Mouse (Mus musculus) stomach, postnatal 0 days (tissue): ENCODE measurements around the gene Insyn1. TPM values are rescaled to one million over a fixed set of nuclear protein-coding genes. Genes with fewer than 3 reads are reported as not detected.

Source experiments
- ATAC-seq: fragments of 200-750 bp; cut with Nextera tagmentation; 2 replicates; pipeline ENCODE4 v1.8.0; 2017; ENCODE audit not compliant: low FRiP score, low TSS enrichment
- DNase-seq: peaks from one replicate; pipeline ENCODE4 v3.0.0-alpha.2; 2016; ENCODE audit warnings: low spot score
- H3K27ac ChIP-seq: fragments of 300-500 bp; sonication (generic); replicated peaks from 2 replicates; pipeline ENCODE4 v1.5.1; 2014; ENCODE audit warnings: mild to moderate bottlenecking, control low read depth
- H3K27me3 ChIP-seq: fragments of 300-500 bp; sonication (generic); 2 replicates; pipeline ENCODE4 v1.6.1; 2014; ENCODE audit warnings: low read length; ENCODE audit not compliant: control insufficient read depth, insufficient read depth
- H3K36me3 ChIP-seq: fragments of 300-500 bp; sonication (generic); 2 replicates; pipeline ENCODE4 v1.6.1; 2014; ENCODE audit warnings: low read length, mixed read lengths; ENCODE audit not compliant: control insufficient read depth, insufficient read depth
- H3K4me1 ChIP-seq: fragments of 300-500 bp; sonication (generic); replicated peaks from 2 replicates; pipeline ENCODE4 v1.6.1; 2014; ENCODE audit warnings: antibody characterized with exemption; ENCODE audit not compliant: control insufficient read depth, insufficient read depth
- H3K4me2 ChIP-seq: fragments of 300-500 bp; sonication (generic); replicated peaks from 2 replicates; pipeline ENCODE4 v1.6.1; 2014; ENCODE audit warnings: low read depth, mild to moderate bottlenecking, control low read depth, moderate library complexity
- H3K4me3 ChIP-seq: fragments of 300-500 bp; sonication (generic); 2 replicates; pipeline ENCODE4 v1.5.1; 2014; ENCODE audit warnings: low read depth, low read length, control low read depth
- H3K9ac ChIP-seq: fragments of 300-500 bp; sonication (generic); 2 replicates; pipeline ENCODE4 v1.6.1; 2014; ENCODE audit warnings: mild to moderate bottlenecking, low read length, control low read depth, mixed read lengths
- H3K9me3 ChIP-seq: fragments of 300-500 bp; sonication (generic); 2 replicates; pipeline ENCODE4 v1.6.1; 2016; ENCODE audit warnings: low read length; ENCODE audit not compliant: control insufficient read depth
- CTCF ChIP-seq: IDR thresholded peaks from 2 replicates; pipeline ENCODE4 v1.5.1; 2016; ENCODE audit warnings: antibody characterized with exemption, low read depth, mild to moderate bottlenecking, moderate library complexity
- EP300 ChIP-seq: optimal IDR thresholded peaks from 2 replicates; pipeline ENCODE3; 2016; ENCODE audit warnings: antibody characterized with exemption
- WGBS: fragments of 180-500 bp; shearing (Covaris S2); extraction: QIAGEN DNeasy Blood & Tissue Kit; methylation state at CpG from one replicate; pipeline ENCODE4 v1.1.7; 2014; 5-methylcytosine and 5-hydroxymethylcytosine counted together
- polyA plus RNA-seq: library from polyadenylated mRNA; unstranded; fragments of >200 nt; fragmentation: Nextera tagmentation; extraction: Ambion mirVana; gene quantifications from 2 replicates; pipeline ENCODE4 v1.2.1, GENCODE M21; 2015

The Insyn1 gene
- polyA plus RNA-seq, result 0.58 and 0.94 TPM in 2 replicates

DNA sequence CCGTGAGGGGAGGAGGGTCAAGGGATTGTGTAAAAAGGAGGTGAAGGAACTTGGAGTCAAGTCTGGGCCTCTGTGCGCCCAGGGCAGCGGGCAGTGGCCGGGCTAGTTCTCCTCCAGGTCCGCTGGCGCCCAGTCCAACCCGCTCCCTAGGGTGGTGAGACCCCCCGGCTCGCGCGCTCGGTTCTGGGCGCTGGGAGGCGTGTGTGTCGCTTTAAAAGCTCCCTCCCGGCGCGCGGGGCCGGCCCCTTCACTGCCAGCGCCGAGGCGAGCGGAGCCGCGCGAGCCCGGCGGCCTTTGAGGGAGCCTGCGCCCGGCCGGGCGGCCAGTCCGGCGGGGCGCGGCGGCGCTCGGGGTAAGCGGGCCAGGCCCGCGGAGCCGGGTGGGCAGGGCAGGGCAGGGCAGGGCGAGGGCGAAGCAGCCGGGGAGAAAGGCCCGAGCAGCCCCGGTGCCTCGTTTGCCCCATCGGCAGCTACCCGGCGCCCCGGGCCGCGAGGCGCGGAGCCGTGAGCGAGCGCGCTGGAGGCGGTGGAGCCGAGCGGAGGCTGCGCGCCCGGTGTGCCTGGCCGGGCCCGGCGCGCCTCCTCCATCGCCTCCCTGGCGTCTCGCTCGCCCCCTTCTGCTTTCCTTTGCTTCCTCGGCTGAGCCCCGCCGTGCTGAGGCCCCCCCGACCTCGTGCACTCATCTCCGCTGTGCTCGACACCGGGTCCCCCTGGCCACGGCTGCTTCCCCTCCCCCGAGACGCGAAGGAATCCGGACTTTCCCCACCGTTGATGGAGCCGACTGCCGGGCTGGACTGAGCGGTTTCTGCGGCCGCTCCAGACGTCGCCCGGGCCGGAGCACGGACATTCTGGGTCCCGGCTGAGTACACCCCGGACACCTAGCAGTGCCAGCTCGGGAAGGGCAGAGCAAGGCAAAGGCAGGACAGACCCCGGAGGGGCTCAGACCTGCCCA, at the start of gene Insyn1:
Gene Insyn1 (plus strand): TSS at position 753 of the 951 bp plus-strand sequence.
- TF ChIP-seq EP300 (no peak), CTCF (peak; percentile 22; the same call in 1 of the 2 replicates)
- H3K4me2 ChIP-seq, result peak within 1 kb of the TSS; percentile 95
- H3K4me3 ChIP-seq, result peak within 1 kb of the TSS; percentile 62
- H3K9me3 ChIP-seq, result no peaks in the 10 kb centered on the region
- peak within 1 kb of the TSS; percentile 67 for H3K27ac ChIP-seq
- ATAC-seq (peak; percentile 69), DNase-seq (peak; percentile 57)
- WGBS, result under 1% methylated on average over 91 of the region's 104 CpGs
- no peaks in the 10 kb centered on the region for H3K36me3 ChIP-seq
- H3K9ac ChIP-seq, result peak within 1 kb of the TSS; percentile 71
- H3K27me3 ChIP-seq, result peaks cover 5% of the 10 kb centered on the region; the same call in 1 of the 2 replicates
- H3K4me1 ChIP-seq, result no peaks in the 10 kb centered on the region

DNA sequence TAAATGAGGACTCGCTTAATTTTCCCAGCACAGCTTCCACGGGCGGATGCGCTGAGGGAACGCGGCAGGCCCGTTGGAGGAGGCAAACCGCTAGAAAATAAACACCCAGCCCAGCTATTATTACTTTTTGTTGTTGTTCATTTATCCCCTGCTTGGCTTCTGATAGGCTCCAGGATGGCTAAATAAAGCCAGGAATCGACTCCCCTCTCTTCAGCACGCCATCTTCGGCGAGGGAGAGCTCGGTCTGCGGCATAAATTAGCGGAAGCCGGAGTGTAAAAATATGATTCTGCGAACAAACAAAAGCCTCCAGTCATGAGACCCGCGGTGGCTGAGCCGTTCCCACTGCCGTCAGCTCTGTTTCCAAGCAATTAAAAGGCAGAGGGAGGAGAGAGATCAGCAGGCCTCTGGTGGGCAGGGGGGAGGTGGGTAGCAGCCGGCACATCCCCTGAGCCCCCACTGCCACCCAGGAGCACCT, 49.4 kb upstream of the Insyn1 start:
- Histone ChIP-seq H3K27me3 (no peaks in the 10 kb centered on the region), H3K27ac (no peak overlapping the region), H3K36me3 (no peaks in the 10 kb centered on the region), H3K4me2 (no peak overlapping the region), H3K4me1 (peaks cover 7% of the 10 kb centered on the region; the same call in 1 of the 2 replicates), H3K9ac (no peak overlapping the region), H3K9me3 (no peaks in the 10 kb centered on the region), H3K4me3 (no peak overlapping the region)
- no peak for ATAC-seq
- DNase-seq, result no peak
- TF ChIP-seq EP300 (no peak), CTCF (no peak)
- WGBS, result 83% methylated on average over 22 of the region's 22 CpGs

DNA sequence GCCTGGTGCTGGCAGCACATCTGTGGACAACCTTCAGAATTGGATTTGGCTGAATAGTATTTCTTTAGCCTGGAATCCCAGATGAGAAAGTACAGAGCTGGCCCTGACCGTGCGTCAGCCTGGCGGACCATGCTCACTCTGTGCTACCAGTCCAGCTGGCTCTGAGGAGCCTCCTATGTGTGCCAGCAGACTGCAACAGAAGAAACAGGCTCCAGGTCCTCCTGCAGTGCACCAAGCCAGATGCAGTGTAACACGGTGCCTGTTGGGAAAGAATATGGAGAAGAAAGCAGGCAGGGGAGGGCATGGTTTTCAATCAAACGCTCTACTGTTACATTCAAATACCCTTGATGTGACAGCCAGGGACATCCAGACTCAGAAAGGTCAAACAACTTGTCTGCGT, 48.3 kb upstream of the Insyn1 start:
- H3K36me3 ChIP-seq, result no peaks in the 10 kb centered on the region
- ATAC-seq, result peak; percentile 46; the same call in 1 of the 2 replicates
- H3K27ac ChIP-seq, result no peak overlapping the region

DNA sequence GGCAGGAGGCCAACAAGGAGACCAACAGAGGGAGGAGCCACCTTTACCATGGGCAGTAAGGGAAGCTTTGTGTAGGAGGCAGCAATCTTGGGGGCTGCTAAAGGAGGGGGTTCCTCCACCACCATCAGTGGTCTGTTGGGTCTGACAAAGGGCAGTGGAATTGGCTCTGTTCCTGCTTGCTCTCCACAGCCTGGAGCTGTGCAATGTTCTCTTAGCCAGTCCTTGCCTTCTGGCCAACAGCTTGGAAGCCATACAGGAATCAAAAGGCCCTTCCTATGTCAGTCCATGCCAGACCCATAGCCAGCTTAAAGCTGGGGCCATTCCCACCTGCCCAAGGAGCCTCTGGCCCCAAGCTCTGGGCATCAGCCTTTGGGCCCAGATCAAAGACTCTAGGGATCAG, 47.8 kb upstream of the Insyn1 start:
- no peak for DNase-seq
- Histone ChIP-seq H3K27me3 (no peaks in the 10 kb centered on the region), H3K4me2 (no peak overlapping the region), H3K4me3 (no peak overlapping the region), H3K9me3 (no peaks in the 10 kb centered on the region), H3K27ac (no peak overlapping the region; the same call in 1 of the 2 replicates), H3K4me1 (peaks cover 7% of the 10 kb centered on the region; the same call in 1 of the 2 replicates), H3K9ac (no peak overlapping the region), H3K36me3 (no peaks in the 10 kb centered on the region)
- no peak for TF ChIP-seq CTCF
- TF ChIP-seq EP300, result no peak
- ATAC-seq, result no peak; the same call in 1 of the 2 replicates

More for the DNA sequence above, 48.3 kb upstream of the Insyn1 start:
- H3K9me3 ChIP-seq, result no peaks in the 10 kb centered on the region
- H3K9ac ChIP-seq, result no peak overlapping the region
- no peak overlapping the region for H3K4me2 ChIP-seq
- no peaks in the 10 kb centered on the region for H3K27me3 ChIP-seq
- H3K4me1 ChIP-seq, result peaks cover 7% of the 10 kb centered on the region; the same call in 1 of the 2 replicates
- peak; percentile 21 for DNase-seq
- no peak overlapping the region for H3K4me3 ChIP-seq
- TF ChIP-seq EP300 (no peak), CTCF (no peak)
- 60% methylated on average over 6 of the region's 6 CpGs for WGBS

DNA sequence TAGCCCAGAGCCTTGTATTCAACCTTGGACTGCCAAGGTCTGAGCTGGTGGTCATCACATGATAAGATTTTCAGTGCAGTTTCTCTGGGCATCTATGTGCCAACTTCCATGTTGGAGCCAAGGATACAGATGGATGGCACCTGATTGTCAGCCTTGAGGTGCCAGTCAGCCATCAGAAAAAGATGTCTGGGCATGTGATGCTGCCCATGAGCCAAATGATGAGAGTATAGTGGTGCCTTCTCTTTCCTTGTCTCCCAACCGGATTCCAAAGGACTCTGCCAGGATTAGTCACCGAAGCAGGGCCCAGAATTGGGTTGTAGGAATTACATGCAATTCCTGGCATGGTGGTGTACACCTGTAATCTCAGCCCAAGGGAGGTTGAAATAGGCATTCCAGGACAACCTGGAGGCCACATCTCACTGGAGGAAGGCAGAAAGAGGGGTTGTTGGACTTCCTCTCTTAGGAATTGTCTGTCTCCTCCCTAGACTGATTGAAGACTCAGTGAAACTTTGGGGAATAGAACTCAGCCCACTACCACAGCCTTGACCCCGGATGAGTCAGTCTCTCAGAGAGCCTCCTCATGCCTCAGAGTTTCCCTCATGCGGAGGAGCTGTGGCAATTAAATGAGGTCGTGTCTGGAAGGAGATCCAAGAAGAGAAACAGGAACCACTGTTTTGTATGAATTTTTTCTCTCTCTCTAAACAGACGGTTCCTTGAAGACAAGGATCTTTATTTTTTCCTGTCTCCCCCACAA, 46.9 kb upstream of the Insyn1 start:
- Histone ChIP-seq H3K4me2 (no peak overlapping the region), H3K4me3 (no peak overlapping the region), H3K9me3 (no peaks in the 10 kb centered on the region), H3K9ac (no peak overlapping the region), H3K27me3 (no peaks in the 10 kb centered on the region), H3K27ac (no peak overlapping the region), H3K4me1 (peaks cover 7% of the 10 kb centered on the region; the same call in 1 of the 2 replicates), H3K36me3 (no peaks in the 10 kb centered on the region)
- TF ChIP-seq EP300, result no peak
- no peak for TF ChIP-seq CTCF
- no peak for ATAC-seq
- WGBS, result 48% methylated on average over 6 of the region's 6 CpGs
- DNase-seq, result no peak
